Mouse (Mus musculus): ENCODE measurements around the gene Babam1. TPM values are rescaled to one million over a fixed set of nuclear protein-coding genes. Genes with fewer than 3 reads are reported as not detected.

Babam1 gene
- total RNA-seq (2017), result 84.6 and 89.2 TPM in 2 replicates

- ATAC-seq (replicated peaks; ENCODE audit: low read depth, poor library complexity, severe bottlenecking), result peak; percentile 99
These were observed at the start of gene Babam1 for GRCm38 (mm10) chr8:71396639-71397305. Babam1 (plus strand) TSS chr8:71396861.

GRCm38 (mm10) chr8:71351117-71351516 lies 45.5 kb upstream of the Babam1 start:
- no peak for ATAC-seq (replicated peaks; ENCODE audit: low read depth, poor library complexity, severe bottlenecking)

- ATAC-seq (replicated peaks; ENCODE audit: low read depth, poor library complexity, severe bottlenecking), result no peak
These were observed 45.1 kb upstream of the Babam1 start for GRCm38 (mm10) chr8:71351520-71351919.

GRCm38 (mm10) chr8:71358026-71358425 lies 38.6 kb upstream of the Babam1 start:
- no peak for ATAC-seq (replicated peaks; ENCODE audit: low read depth, poor library complexity, severe bottlenecking)

GRCm38 (mm10) chr8:71366771-71367528 lies 29.7 kb upstream of the Babam1 start, which contains the start of gene Use1:
Use1 (plus strand) TSS chr8:71366848.
- peak; percentile 73 for ATAC-seq (replicated peaks; ENCODE audit: low read depth, poor library complexity, severe bottlenecking)

- no peak for ATAC-seq (replicated peaks; ENCODE audit: low read depth, poor library complexity, severe bottlenecking)
These were observed 29.0 kb upstream of the Babam1 start for GRCm38 (mm10) chr8:71367529-71368176.

GRCm38 (mm10) chr8:71368366-71368765 lies 28.3 kb upstream of the Babam1 start:
- ATAC-seq (replicated peaks; ENCODE audit: low read depth, poor library complexity, severe bottlenecking), result no peak

GRCm38 (mm10) chr8:71369040-71369718 lies 27.5 kb upstream of the Babam1 start:
- no peak for ATAC-seq (replicated peaks; ENCODE audit: low read depth, poor library complexity, severe bottlenecking)

- no peak for ATAC-seq (replicated peaks; ENCODE audit: low read depth, poor library complexity, severe bottlenecking)
These were observed 25.9 kb upstream of the Babam1 start for GRCm38 (mm10) chr8:71370711-71371235.

GRCm38 (mm10) chr8:71371236-71371848 lies 25.3 kb upstream of the Babam1 start, which contains the start of gene Ocel1:
Ocel1 (plus strand) TSS chr8:71371298.
- peak; percentile 62 for ATAC-seq (replicated peaks; ENCODE audit: low read depth, poor library complexity, severe bottlenecking)

- no peak for ATAC-seq (replicated peaks; ENCODE audit: low read depth, poor library complexity, severe bottlenecking)
These were observed 24.2 kb upstream of the Babam1 start for GRCm38 (mm10) chr8:71372427-71372826.

GRCm38 (mm10) chr8:71373000-71373399 lies 23.7 kb upstream of the Babam1 start:
- ATAC-seq (replicated peaks; ENCODE audit: low read depth, poor library complexity, severe bottlenecking), result no peak

GRCm38 (mm10) chr8:71374616-71375206 lies 21.9 kb upstream of the Babam1 start:
- ATAC-seq (replicated peaks; ENCODE audit: low read depth, poor library complexity, severe bottlenecking), result no peak

- peak; percentile 38 for ATAC-seq (replicated peaks; ENCODE audit: low read depth, poor library complexity, severe bottlenecking)
These were observed 20.9 kb upstream of the Babam1 start for GRCm38 (mm10) chr8:71375581-71376422.

- no peak for ATAC-seq (replicated peaks; ENCODE audit: low read depth, poor library complexity, severe bottlenecking)
These were observed 20.1 kb upstream of the Babam1 start for GRCm38 (mm10) chr8:71376423-71377030.

GRCm38 (mm10) chr8:71379008-71379407 lies 17.7 kb upstream of the Babam1 start:
- ATAC-seq (replicated peaks; ENCODE audit: low read depth, poor library complexity, severe bottlenecking), result no peak

- ATAC-seq (replicated peaks; ENCODE audit: low read depth, poor library complexity, severe bottlenecking), result no peak
These were observed 17.1 kb upstream of the Babam1 start for GRCm38 (mm10) chr8:71379512-71380075.

Data from common myeloid progenitor, adult 5-6 weeks (primary cell).